In genomic region chr6:52211961-52212360, GRCm38 (mm10) we compare ENCODE assay signal across 11 mouse cellular contexts. TPM values are rescaled to one million over a fixed set of nuclear protein-coding genes. Genes with fewer than 3 reads are reported as not detected.
DNase-seq lines count a peak whose midpoint lies in the region; ATAC-seq and TF ChIP-seq lines count a peak whose summit lies in the region.
"Had no signal": no experiment of that assay in that cellular context is flagged by ENCODE, and none has a peak within 500 bp of the region (broad histone marks: within the 10 kb centered on the region; RNA-seq: fewer than 3 reads in every experiment).

No protein-coding gene starts in this region.

- peak overlapping the region; percentile 95 for H3K4me2 ChIP-seq in limb, embryonic 11.5 days (ENCODE audit: low read depth, severe bottlenecking)

- no peaks in the 10 kb centered on the region for H3K9me3 ChIP-seq in limb, embryonic 11.5 days (ENCODE audit: control insufficient read depth, low read length)

- H3K4me1 ChIP-seq in limb, embryonic 11.5 days (ENCODE audit: control insufficient read depth, insufficient read depth, low read length), result peaks cover 57% of the 10 kb centered on the region

- 1% methylated on average over 13 of the region's 13 CpGs for WGBS in limb, embryonic 11.5 days

- DNase-seq in gastrocnemius, adult 2 months, result peak; percentile 45
- DNase-seq in gastrocnemius, adult 18-20 months (ENCODE audit: low spot score), result no peak
- peak; percentile 19 to 59 for DNase-seq in urinary bladder, postnatal 4 days (ENCODE audit: low spot score in 2 of 2)
- no peak for DNase-seq in urinary bladder, postnatal 36 days (ENCODE audit: low spot score in 2 of 2)
- DNase-seq in limb, embryonic 11.5 days (ENCODE audit: low spot score), result no peak
- no peak for DNase-seq in left cerebral cortex, postnatal 4 days
- no peak for DNase-seq in testis, postnatal 14 days (ENCODE audit: low spot score)

- no peaks in the 10 kb centered on the region for H3K27me3 ChIP-seq in limb, embryonic 11.5 days (ENCODE audit: control insufficient read depth, insufficient read depth, low read length)

- H3K27ac ChIP-seq in gastrocnemius, adult 2 months, result peak overlapping the region; percentile 97
- peak overlapping the region; percentile 93 for H3K27ac ChIP-seq in limb, embryonic 11.5 days (replicated peaks; ENCODE audit: low read depth, low read length)

- intact Hi-C loops in gastrocnemius, adult 2 months (cut with DNase I), result loop anchor here (2.0 kb wide), 1 partner anchor 13 kb away; no protein-coding TSS in a partner anchor
- intact Hi-C loops in left cerebral cortex, postnatal 4 days (cut with DNase I), result no loop called here

- ATAC-seq in limb, embryonic 11.5 days (ENCODE audit: insufficient number of reproducible peaks, low FRiP score, low TSS enrichment, low read depth), result no peak
- no peak for ATAC-seq in erythroblast, adult 5-6 weeks (replicated peaks; ENCODE audit: low FRiP score, poor library complexity, severe bottlenecking)

- H3K36me3 ChIP-seq in limb, embryonic 11.5 days (ENCODE audit: control insufficient read depth, insufficient read depth, low read length), result no peaks in the 10 kb centered on the region
- H3K36me3 ChIP-seq: G1E had no signal

- peak overlapping the region; percentile 93 for H3K9ac ChIP-seq in limb, embryonic 11.5 days (ENCODE audit: low read length)

- peak overlapping the region; percentile 79 for H3K4me3 ChIP-seq in gastrocnemius, adult 2 months
- H3K4me3 ChIP-seq in limb, embryonic 11.5 days (ENCODE audit: low read depth, low read length), result peak overlapping the region; percentile 70

- no peak for TF ChIP-seq CTCF in gastrocnemius, adult 2 months (IDR thresholded peaks at IDR 0.05)

RNA-seq across cellular contexts. Expression of gene Hoxa3, which starts 1.2 kb away (rescaled TPM):
- 1 to 10 TPM; 2.8 to 3.1 TPM for total RNA-seq in gastrocnemius, adult 2 months (2021)
- 1 to 10 TPM; 1.6 to 3.0 TPM for total RNA-seq in gastrocnemius, adult 18-20 months (2021)
- 5.6 and 6.2 TPM in 2 replicates for polyA plus RNA-seq in limb, embryonic 11.5 days (2014; fragmentation: Nextera tagmentation; extraction: Ambion mirVana)
- not detected in 2 replicates for total RNA-seq in erythroblast, adult 5-6 weeks (2015; ENCODE audit: low replicate concordance)
- total RNA-seq in erythroblast, adult 5-6 weeks (2017; ENCODE audit: low replicate concordance), result not detected in 2 replicates
- total RNA-seq in left cerebral cortex, postnatal 4 days (2021), result not detected
- polyA plus RNA-seq: cortical plate, adult 2 months; G1E had no signal

RNA-seq across cellular contexts. Expression of gene Gm28308, which starts 1.2 kb away (rescaled TPM):
- total RNA-seq in gastrocnemius, adult 2 months (2021), result under 1 TPM in 1 of 2 experiments, not detected in 1; 0.82 TPM
- under 1 TPM in 1 of 2 experiments, not detected in 1; 0.39 TPM for total RNA-seq in gastrocnemius, adult 18-20 months (2021)
- 1.1 and 1.3 TPM in 2 replicates for polyA plus RNA-seq in limb, embryonic 11.5 days (2014; fragmentation: Nextera tagmentation; extraction: Ambion mirVana)
- not detected in 2 replicates for total RNA-seq in erythroblast, adult 5-6 weeks (2015; ENCODE audit: low replicate concordance)
- total RNA-seq in erythroblast, adult 5-6 weeks (2017; ENCODE audit: low replicate concordance), result not detected in 2 replicates
- total RNA-seq in left cerebral cortex, postnatal 4 days (2021), result not detected
- total RNA-seq: G1E; liver, adult 2 months had no signal
- polyA plus RNA-seq: cortical plate, adult 2 months; G1E; liver, adult 2 months had no signal

RNA-seq across cellular contexts. Expression of gene Hoxa6, which starts 3.4 kb away (rescaled TPM):
- 1 to 10 TPM; 2.6 to 2.7 TPM for total RNA-seq in gastrocnemius, adult 2 months (2021)
- total RNA-seq in gastrocnemius, adult 18-20 months (2021), result 1 to 10 TPM; 2.0 to 2.1 TPM
- 3.5 and 4.6 TPM in 2 replicates for polyA plus RNA-seq in limb, embryonic 11.5 days (2014; fragmentation: Nextera tagmentation; extraction: Ambion mirVana)
- not detected in 2 replicates for total RNA-seq in erythroblast, adult 5-6 weeks (2015; ENCODE audit: low replicate concordance)
- total RNA-seq in erythroblast, adult 5-6 weeks (2017; ENCODE audit: low replicate concordance), result not detected in 2 replicates
- total RNA-seq in left cerebral cortex, postnatal 4 days (2021), result not detected
- total RNA-seq: liver, adult 2 months had no signal
- polyA plus RNA-seq: cortical plate, adult 2 months; G1E; liver, adult 2 months had no signal

RNA-seq across cellular contexts. Expression of gene Hoxa5, which starts 7.6 kb away (rescaled TPM):
- total RNA-seq in gastrocnemius, adult 2 months (2021), result 1 to 10 TPM; 2.2 to 2.9 TPM
- total RNA-seq in gastrocnemius, adult 18-20 months (2021), result 1 to 10 TPM; 2.0 to 2.1 TPM
- 11.0 and 11.3 TPM in 2 replicates for polyA plus RNA-seq in limb, embryonic 11.5 days (2014; fragmentation: Nextera tagmentation; extraction: Ambion mirVana)
- total RNA-seq in erythroblast, adult 5-6 weeks (2015; ENCODE audit: low replicate concordance), result not detected in 2 replicates
- total RNA-seq in erythroblast, adult 5-6 weeks (2017; ENCODE audit: low replicate concordance), result 0.17 and 0.56 TPM in 2 replicates
- total RNA-seq in left cerebral cortex, postnatal 4 days (2021), result not detected
- polyA plus RNA-seq: cortical plate, adult 2 months; G1E had no signal

RNA-seq across cellular contexts. Expression of gene Hoxa7, which starts 9.7 kb away (rescaled TPM):
- 1 to 10 TPM; 4.7 to 5.0 TPM for total RNA-seq in gastrocnemius, adult 2 months (2021)
- 1 to 10 TPM; 4.7 to 5.0 TPM for total RNA-seq in gastrocnemius, adult 18-20 months (2021)
- 14.7 and 16.2 TPM in 2 replicates for polyA plus RNA-seq in limb, embryonic 11.5 days (2014; fragmentation: Nextera tagmentation; extraction: Ambion mirVana)
- 0.77 and 2.5 TPM in 2 replicates for total RNA-seq in erythroblast, adult 5-6 weeks (2015; ENCODE audit: low replicate concordance)
- 1.3 and 2.1 TPM in 2 replicates for total RNA-seq in erythroblast, adult 5-6 weeks (2017; ENCODE audit: low replicate concordance)
- total RNA-seq in left cerebral cortex, postnatal 4 days (2021), result not detected
- total RNA-seq: liver, adult 2 months had no signal
- polyA plus RNA-seq: cortical plate, adult 2 months had no signal

Comparison
In these comparisons a context has a peak if more than half of its experiments do, and no peak if none do; other contexts are left out.
1. DNase-seq: peak in gastrocnemius, adult 2 months (single experiment) and urinary bladder, postnatal 4 days (2 of 2); none in gastrocnemius, adult 18-20 months (single experiment), urinary bladder, postnatal 36 days (0 of 2), limb, embryonic 11.5 days (single experiment), left cerebral cortex, postnatal 4 days (single experiment) and testis, postnatal 14 days (single experiment).